Mouse (Mus musculus): ENCODE data around the gene Hspa8. TPM values are rescaled to one million over a fixed set of nuclear protein-coding genes. Genes with fewer than 3 reads are reported as not detected.
A peak's percentile ranks its signal among the peaks of the same experiment; 100 is the strongest.

The Hspa8 gene
- polyA plus RNA-seq, 1 experiment from 2014 or later, result 2,580 TPM

GRCm38 (mm10) chr9:40811860-40812259, 11.1 kb downstream of the Hspa8 start:
- WGBS (ENCODE audit: missing documents), result 77% methylated on average over 2 of the region's 2 CpGs

GRCm38 (mm10) chr9:40814060-40814459, 13.3 kb downstream of the Hspa8 start:
- Histone ChIP-seq H3K79me2 (ENCODE audit: inconsistent target) (no peaks in the 10 kb centered on the region), H3K27ac (peak overlapping the region; percentile 62), H3K36me3 (ENCODE audit: inconsistent target) (no peaks in the 10 kb centered on the region), H3K4me3 (ENCODE audit: inconsistent target) (no peak overlapping the region)
- WGBS (ENCODE audit: missing documents), result 14% methylated on average over 7 of the region's 7 CpGs

More at GRCm38 (mm10) chr9:40811860-40812259, 11.1 kb downstream of the Hspa8 start:
- no peaks in the 10 kb centered on the region for H3K79me2 ChIP-seq (ENCODE audit: inconsistent target)
- peak overlapping the region; percentile 47; the same call in 1 of the 2 replicates for H3K27ac ChIP-seq
- H3K4me3 ChIP-seq (ENCODE audit: inconsistent target), result no peak overlapping the region
- no peaks in the 10 kb centered on the region for H3K36me3 ChIP-seq (ENCODE audit: inconsistent target)

GRCm38 (mm10) chr9:40817325-40818028, 16.7 kb downstream of the Hspa8 start:
- no peak overlapping the region for H3K4me3 ChIP-seq (ENCODE audit: inconsistent target)
- H3K36me3 ChIP-seq (ENCODE audit: inconsistent target), result no peaks in the 10 kb centered on the region
- WGBS (ENCODE audit: missing documents), result 98% methylated on average over 5 of the region's 5 CpGs
- H3K79me2 ChIP-seq (ENCODE audit: inconsistent target), result no peaks in the 10 kb centered on the region
- no peak overlapping the region for H3K27ac ChIP-seq

- no peak overlapping the region for H3K27ac ChIP-seq
- no peak overlapping the region for H3K4me3 ChIP-seq (ENCODE audit: inconsistent target)
- H3K36me3 ChIP-seq (ENCODE audit: inconsistent target), result no peaks in the 10 kb centered on the region
- WGBS (ENCODE audit: missing documents), result 73% methylated on average over 6 of the region's 6 CpGs
- H3K79me2 ChIP-seq (ENCODE audit: inconsistent target), result no peaks in the 10 kb centered on the region
Measured at GRCm38 (mm10) chr9:40825601-40826000, 24.8 kb downstream of the Hspa8 start.

- no peaks in the 10 kb centered on the region for H3K79me2 ChIP-seq (ENCODE audit: inconsistent target)
- WGBS (ENCODE audit: missing documents), result 95% methylated on average over 4 of the region's 4 CpGs
- H3K36me3 ChIP-seq (ENCODE audit: inconsistent target), result no peaks in the 10 kb centered on the region
- H3K27ac ChIP-seq, result no peak overlapping the region
- H3K4me3 ChIP-seq (ENCODE audit: inconsistent target), result no peak overlapping the region
Measured at GRCm38 (mm10) chr9:40827366-40827765, 26.6 kb downstream of the Hspa8 start.

- peak overlapping the region; percentile 21; the same call in 1 of the 2 replicates for H3K27ac ChIP-seq
- no peaks in the 10 kb centered on the region for H3K36me3 ChIP-seq (ENCODE audit: inconsistent target)
- H3K4me3 ChIP-seq (ENCODE audit: inconsistent target), result no peak overlapping the region
- WGBS (ENCODE audit: missing documents), result 6% methylated on average over 12 of the region's 12 CpGs
- H3K79me2 ChIP-seq (ENCODE audit: inconsistent target), result no peaks in the 10 kb centered on the region
Measured at GRCm38 (mm10) chr9:40834569-40834968, 33.8 kb downstream of the Hspa8 start.

- Histone ChIP-seq H3K4me3 (ENCODE audit: inconsistent target) (no peak overlapping the region), H3K36me3 (ENCODE audit: inconsistent target) (no peaks in the 10 kb centered on the region), H3K79me2 (ENCODE audit: inconsistent target) (no peaks in the 10 kb centered on the region), H3K27ac (no peak overlapping the region)
- WGBS (ENCODE audit: missing documents), result 95% methylated on average over 3 of the region's 3 CpGs
Measured at GRCm38 (mm10) chr9:40836681-40837080, 35.9 kb downstream of the Hspa8 start.

- H3K27ac ChIP-seq, result no peak overlapping the region
- WGBS (ENCODE audit: missing documents), result 80% methylated on average over 1 of the region's 3 CpGs
- H3K36me3 ChIP-seq (ENCODE audit: inconsistent target), result no peaks in the 10 kb centered on the region
- H3K79me2 ChIP-seq (ENCODE audit: inconsistent target), result no peaks in the 10 kb centered on the region
- no peak overlapping the region for H3K4me3 ChIP-seq (ENCODE audit: inconsistent target)
Measured at GRCm38 (mm10) chr9:40839662-40840061, 38.9 kb downstream of the Hspa8 start.

- no peaks in the 10 kb centered on the region for H3K36me3 ChIP-seq (ENCODE audit: inconsistent target)
- no peaks in the 10 kb centered on the region for H3K79me2 ChIP-seq (ENCODE audit: inconsistent target)
- H3K27ac ChIP-seq, result no peak overlapping the region
- 60% methylated on average over 2 of the region's 2 CpGs for WGBS (ENCODE audit: missing documents)
- no peak overlapping the region for H3K4me3 ChIP-seq (ENCODE audit: inconsistent target)
Measured at GRCm38 (mm10) chr9:40851515-40851914, 50.7 kb downstream of the Hspa8 start.

- Histone ChIP-seq H3K79me2 (ENCODE audit: inconsistent target) (no peaks in the 10 kb centered on the region), H3K4me3 (ENCODE audit: inconsistent target) (peak overlapping the region; percentile 17; the same call in 1 of the 2 replicates)
- WGBS (ENCODE audit: missing documents), result 13% methylated on average over 21 of the region's 21 CpGs
Measured at GRCm38 (mm10) chr9:40858461-40859160, 57.8 kb downstream of the Hspa8 start.

GRCm38 (mm10) chr9:40859196-40859595, 58.4 kb downstream of the Hspa8 start:
- no peaks in the 10 kb centered on the region for H3K79me2 ChIP-seq (ENCODE audit: inconsistent target)
- no peak overlapping the region for H3K4me3 ChIP-seq (ENCODE audit: inconsistent target)
- WGBS (ENCODE audit: missing documents), result 51% methylated on average over 9 of the region's 9 CpGs
- H3K36me3 ChIP-seq (ENCODE audit: inconsistent target), result no peaks in the 10 kb centered on the region
- H3K27ac ChIP-seq, result no peak overlapping the region

More at GRCm38 (mm10) chr9:40858461-40859160, 57.8 kb downstream of the Hspa8 start:
- Histone ChIP-seq H3K36me3 (ENCODE audit: inconsistent target) (no peaks in the 10 kb centered on the region), H3K27ac (no peak overlapping the region)

Other genes with a start within 250 kb of the Hspa8 start
- not detected in 3 replicates for gene Gm21915, start 130.4 kb upstream of the Hspa8 start, polyA plus RNA-seq (2018)
- 0.20 to 0.57 TPM (median 0.23 TPM) in 3 replicates for gene Clmp, start 115.0 kb upstream of the Hspa8 start, polyA plus RNA-seq (2018)
- not detected in 3 replicates for gene Bsx, start 73.1 kb downstream of the Hspa8 start, polyA plus RNA-seq (2018)
- gene Jhy, start 163.1 kb downstream of the Hspa8 start, polyA plus RNA-seq (2018), result not detected in 3 replicates
- gene Crtam, start 203.6 kb downstream of the Hspa8 start, polyA plus RNA-seq (2018), result not detected in 3 replicates

All from macrophage (primary cell).